Mouse (Mus musculus) midbrain, embryonic 14.5 days (tissue): ENCODE measurements at regions not wholly inside any gene's neighbourhood (a gene's known extent, or its start where the extent isn't known, plus 50 kb on each side); places are given as distances from the start of the nearest gene placed in this dataset.
"Not testable (repeated sequence)": the region's sequence is repeated elsewhere in the genome, so short reads cannot be mapped to it uniquely, and the experiment has no call there.

ENCODE experiments used
- ATAC-seq: fragments of 200-750 bp; cut with Nextera tagmentation; 2 replicates; pipeline ENCODE4 v1.8.0; 2017; ENCODE audit warnings: moderate number of reproducible peaks, moderate library complexity; ENCODE audit not compliant: low FRiP score, low TSS enrichment
- DNase-seq: peaks from one replicate; pipeline ENCODE4 v3.0.0-alpha.2; 2015
- H3K27ac ChIP-seq: fragments of 300-500 bp; sonication (generic); replicated peaks from 2 replicates; pipeline ENCODE4 v1.5.1; 2014; ENCODE audit warnings: mild to moderate bottlenecking, low read depth, low read length, moderate library complexity
- H3K27me3 ChIP-seq: fragments of 300-500 bp; sonication (generic); 2 replicates; pipeline ENCODE4 v1.6.1; 2014; ENCODE audit warnings: low read length, control low read depth, mixed read lengths; ENCODE audit not compliant: control insufficient read depth, insufficient read depth
- H3K36me3 ChIP-seq: fragments of 300-500 bp; sonication (generic); 2 replicates; pipeline ENCODE4 v1.6.1; 2014; ENCODE audit warnings: low read length, control low read depth; ENCODE audit not compliant: control insufficient read depth, insufficient read depth
- H3K4me1 ChIP-seq: fragments of 300-500 bp; sonication (generic); 2 replicates; pipeline ENCODE4 v1.6.1; 2014; ENCODE audit warnings: mild to moderate bottlenecking, antibody characterized with exemption, low read length, control low read depth; ENCODE audit not compliant: control insufficient read depth, insufficient read depth
- H3K4me2 ChIP-seq: fragments of 300-500 bp; sonication (generic); 2 replicates; pipeline ENCODE4 v1.6.1; 2014; ENCODE audit warnings: mild to moderate bottlenecking, low read length, moderate library complexity
- H3K4me3 ChIP-seq: fragments of 300-500 bp; sonication (generic); replicated peaks from 2 replicates; pipeline ENCODE4 v1.5.1; 2014; ENCODE audit warnings: low read depth, low read length
- H3K9ac ChIP-seq: fragments of 300-500 bp; sonication (generic); replicated peaks from 2 replicates; pipeline ENCODE4 v1.6.1; 2014; ENCODE audit warnings: mild to moderate bottlenecking, low read length, moderate library complexity
- H3K9me3 ChIP-seq: fragments of 300-500 bp; sonication (generic); 2 replicates; pipeline ENCODE4 v1.6.1; 2016; ENCODE audit warnings: low read length, control low read depth, mixed read lengths; ENCODE audit not compliant: control insufficient read depth
- WGBS: fragments of 180-500 bp; shearing (Covaris S2); extraction: QIAGEN DNeasy Blood & Tissue Kit; methylation state at CpG from one replicate; pipeline ENCODE4 v1.1.7; 2014; 5-methylcytosine and 5-hydroxymethylcytosine counted together

- no peaks in the 10 kb centered on the region for H3K27me3 ChIP-seq
- H3K36me3 ChIP-seq: no peaks in the 10 kb centered on the region
- no peak overlapping the region for H3K4me2 ChIP-seq
- no peak overlapping the region for H3K9ac ChIP-seq
- no peaks in the 10 kb centered on the region for H3K9me3 ChIP-seq
- no peak overlapping the region for H3K4me3 ChIP-seq
- DNase-seq: no peak
- no peak overlapping the region for H3K27ac ChIP-seq
- H3K4me1 ChIP-seq: no peaks in the 10 kb centered on the region
- 61% methylated on average over 2 of the region's 2 CpGs for WGBS
- no peak for ATAC-seq
Measured at GRCm38 (mm10) chr14:13055198-13055597, 229.4 kb upstream of the Synpr start.

DNA sequence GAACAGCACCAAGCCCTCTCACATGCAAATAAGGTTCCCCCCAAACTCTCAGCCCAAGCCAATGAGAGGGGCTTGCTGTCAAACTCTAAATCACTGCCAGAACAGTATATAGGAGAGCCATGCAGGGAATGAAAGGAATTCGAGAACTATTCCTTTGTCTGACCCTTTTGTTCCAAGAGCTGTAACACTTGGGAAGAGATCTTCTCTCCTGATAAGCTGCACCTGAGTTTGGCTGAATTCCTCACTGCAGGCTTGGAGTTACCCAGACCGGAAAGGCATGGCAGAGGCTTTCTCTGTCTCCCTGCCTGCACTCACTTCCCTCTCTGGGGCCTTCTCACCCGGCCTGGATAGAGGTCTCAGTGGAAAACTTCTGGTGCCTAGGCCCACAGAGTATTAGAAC is 219.7 kb upstream of the Cadps start:
- not testable (repeated sequence) for DNase-seq, H3K4me2 ChIP-seq, ATAC-seq, H3K4me1 ChIP-seq, H3K27ac ChIP-seq, H3K36me3 ChIP-seq, H3K4me3 ChIP-seq, H3K9me3 ChIP-seq, H3K27me3 ChIP-seq, H3K9ac ChIP-seq
- 57% methylated on average over 3 of the region's 3 CpGs for WGBS

DNA sequence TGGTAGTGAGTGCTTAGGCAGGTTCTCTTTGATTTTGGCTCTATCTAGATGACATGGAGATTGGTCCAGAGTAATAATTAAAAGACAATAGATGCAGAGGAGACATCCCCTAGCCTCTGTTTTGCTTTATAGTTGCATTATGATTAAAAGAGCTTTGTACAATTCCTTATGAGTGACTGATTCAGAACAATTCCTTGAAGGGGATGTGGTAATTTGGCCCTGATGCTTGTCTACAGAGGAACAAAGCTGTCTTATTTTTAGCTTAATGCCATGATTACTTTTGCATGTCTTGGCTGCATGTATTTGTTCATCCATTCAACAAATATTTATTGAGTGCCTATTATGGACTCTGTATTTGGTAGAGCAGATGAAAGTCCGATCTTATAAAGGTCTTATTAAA is 218.9 kb upstream of the Cadps start:
- DNase-seq (no peak), ATAC-seq (no peak)
- whole genome bisulfite sequencing: 81% methylated on average over 1 of the region's 1 CpGs
- no peak overlapping the region for H3K4me2 ChIP-seq
- no peaks in the 10 kb centered on the region for H3K27me3 ChIP-seq
- H3K27ac ChIP-seq: no peak overlapping the region
- no peak overlapping the region for H3K9ac ChIP-seq
- no peak overlapping the region for H3K4me3 ChIP-seq
- no peaks in the 10 kb centered on the region for H3K9me3 ChIP-seq
- H3K4me1 ChIP-seq: no peaks in the 10 kb centered on the region
- H3K36me3 ChIP-seq: no peaks in the 10 kb centered on the region

GRCm38 (mm10) chr14:13040176-13040575 is 217.3 kb upstream of the Cadps start:
- no peak overlapping the region for H3K4me2 ChIP-seq
- H3K9ac ChIP-seq: no peak overlapping the region
- H3K27ac ChIP-seq: no peak overlapping the region
- no peaks in the 10 kb centered on the region for H3K36me3 ChIP-seq
- ATAC-seq: no peak
- no peak for DNase-seq
- H3K9me3 ChIP-seq: no peaks in the 10 kb centered on the region
- H3K4me1 ChIP-seq: no peaks in the 10 kb centered on the region
- no peaks in the 10 kb centered on the region for H3K27me3 ChIP-seq
- no peak overlapping the region for H3K4me3 ChIP-seq
- 67% methylated on average over 2 of the region's 2 CpGs for WGBS

- no peaks in the 10 kb centered on the region for H3K27me3 ChIP-seq
- no peak overlapping the region for H3K4me2 ChIP-seq
- no peaks in the 10 kb centered on the region for H3K9me3 ChIP-seq
- ATAC-seq: no peak
- WGBS: 98% methylated on average over 2 of the region's 2 CpGs
- no peak overlapping the region for H3K27ac ChIP-seq
- H3K4me3 ChIP-seq: no peak overlapping the region
- H3K4me1 ChIP-seq: no peaks in the 10 kb centered on the region
- no peak overlapping the region for H3K9ac ChIP-seq
- no peaks in the 10 kb centered on the region for H3K36me3 ChIP-seq
- no peak for DNase-seq
Measured at GRCm38 (mm10) chr14:13037426-13037825, 214.5 kb upstream of the Cadps start.

- no peaks in the 10 kb centered on the region for H3K27me3 ChIP-seq
- no peak for ATAC-seq
- H3K9me3 ChIP-seq: no peaks in the 10 kb centered on the region
- H3K9ac ChIP-seq: no peak overlapping the region
- no peak overlapping the region for H3K4me3 ChIP-seq
- H3K4me2 ChIP-seq: no peak overlapping the region
- H3K36me3 ChIP-seq: no peaks in the 10 kb centered on the region
- WGBS: 88% methylated on average over 2 of the region's 2 CpGs
- no peaks in the 10 kb centered on the region for H3K4me1 ChIP-seq
- no peak for DNase-seq
- H3K27ac ChIP-seq: no peak overlapping the region
Measured at GRCm38 (mm10) chr14:13029794-13030193, 206.9 kb upstream of the Cadps start.

DNA sequence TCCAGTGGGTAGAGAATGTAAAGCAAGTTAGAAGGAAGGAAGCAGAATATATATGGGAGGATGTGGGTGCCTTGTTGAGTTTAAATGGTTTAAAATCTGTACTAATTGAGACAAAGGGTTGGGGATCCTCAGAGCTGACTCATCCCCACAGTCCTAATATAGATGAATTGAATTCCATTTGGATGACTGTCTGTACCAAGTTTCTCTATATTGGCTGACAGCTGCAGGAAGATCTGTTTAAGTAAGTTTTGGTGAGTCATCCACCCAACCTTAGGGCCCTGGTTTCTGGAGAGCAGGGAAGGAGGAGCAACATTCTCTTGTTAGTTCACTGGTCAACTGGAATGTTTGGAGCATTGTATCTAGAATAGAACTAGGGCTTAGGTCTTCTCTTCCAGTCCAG is 199.9 kb upstream of the Cadps start:
- Histone ChIP-seq H3K4me2 (no peak overlapping the region), H3K27ac (no peak overlapping the region), H3K9me3 (no peaks in the 10 kb centered on the region), H3K4me3 (no peak overlapping the region), H3K27me3 (no peaks in the 10 kb centered on the region), H3K36me3 (no peaks in the 10 kb centered on the region), H3K4me1 (no peaks in the 10 kb centered on the region), H3K9ac (no peak overlapping the region)
- no peak for ATAC-seq
- no peak for DNase-seq

DNA sequence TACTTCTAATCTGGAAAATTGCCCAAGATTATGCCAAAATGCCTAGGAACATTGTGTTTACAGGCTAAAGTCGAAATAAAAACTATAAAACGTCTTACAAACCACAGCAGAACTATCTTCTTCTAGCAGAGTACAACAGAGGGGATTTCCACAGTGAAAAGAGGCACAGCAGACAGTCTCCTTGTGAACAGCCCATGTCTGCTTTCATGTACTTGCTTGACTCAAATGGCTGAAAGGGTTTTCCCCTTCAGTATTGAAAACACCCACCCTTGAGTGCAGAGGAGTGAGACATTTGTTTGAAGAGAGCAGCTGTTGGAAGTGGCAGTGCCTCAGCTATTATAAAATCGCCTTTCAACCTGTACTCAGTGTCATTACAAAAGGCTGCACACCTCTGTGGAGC is 188.2 kb upstream of the Cadps start:
- H3K9ac ChIP-seq: no peak overlapping the region
- H3K36me3 ChIP-seq: no peaks in the 10 kb centered on the region
- H3K4me1 ChIP-seq: no peaks in the 10 kb centered on the region
- no peak overlapping the region for H3K4me2 ChIP-seq
- ATAC-seq: no peak
- no peak overlapping the region for H3K27ac ChIP-seq
- 64% methylated on average over 3 of the region's 3 CpGs for WGBS
- H3K4me3 ChIP-seq: no peak overlapping the region
- no peak for DNase-seq
- H3K27me3 ChIP-seq: no peaks in the 10 kb centered on the region
- no peaks in the 10 kb centered on the region for H3K9me3 ChIP-seq

- no peak for ATAC-seq
- 95% methylated on average over 1 of the region's 1 CpGs for WGBS
- H3K27ac ChIP-seq: no peak overlapping the region
- no peak overlapping the region for H3K4me3 ChIP-seq
- DNase-seq: no peak
- no peaks in the 10 kb centered on the region for H3K4me1 ChIP-seq
- no peaks in the 10 kb centered on the region for H3K27me3 ChIP-seq
- H3K36me3 ChIP-seq: no peaks in the 10 kb centered on the region
- H3K9ac ChIP-seq: no peak overlapping the region
- no peaks in the 10 kb centered on the region for H3K9me3 ChIP-seq
- H3K4me2 ChIP-seq: no peak overlapping the region
Measured at GRCm38 (mm10) chr14:13000997-13001699, 178.3 kb upstream of the Cadps start.
